Mouse (Mus musculus): ENCODE results near the gene Scgb2b3. TPM values are rescaled to one million over a fixed set of nuclear protein-coding genes. Genes with fewer than 3 reads are reported as not detected.

Scgb2b3 gene
- polyA plus RNA-seq (2014; fragmentation: Illumina TruSeq; extraction: RNeasy Lipid Tissue Mini Kit (QIAGEN cat#74804)): not detected

DNA sequence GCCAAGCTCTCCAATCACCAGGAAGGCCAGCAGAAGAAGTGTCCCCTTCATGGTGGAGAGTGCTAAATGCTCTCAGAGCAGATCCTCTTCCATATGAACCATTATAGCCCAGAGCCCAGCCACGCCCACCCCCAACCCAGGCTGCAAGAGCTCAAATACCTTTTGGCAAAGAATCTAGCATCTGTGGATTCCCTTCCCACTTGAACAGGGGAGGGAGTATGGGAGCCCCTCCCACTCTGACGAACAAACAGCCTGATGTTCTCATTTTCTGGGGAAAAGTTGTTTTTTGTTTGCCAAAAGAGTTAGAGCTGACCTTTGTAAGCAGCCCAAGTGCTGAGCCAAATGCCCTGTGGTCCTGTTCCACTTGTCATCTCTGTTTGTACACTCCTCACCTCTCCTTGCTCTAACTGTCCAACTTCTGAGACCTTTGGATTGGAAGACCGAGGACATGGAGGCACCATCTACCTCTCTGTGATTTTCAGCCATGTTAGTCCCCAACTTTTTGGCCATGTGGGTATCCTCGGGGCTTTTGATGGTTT, at the start of gene Scgb2b3:
Gene Scgb2b3, minus strand, starts transcription at position 51 of the 539 bp plus-strand sequence.

DNA sequence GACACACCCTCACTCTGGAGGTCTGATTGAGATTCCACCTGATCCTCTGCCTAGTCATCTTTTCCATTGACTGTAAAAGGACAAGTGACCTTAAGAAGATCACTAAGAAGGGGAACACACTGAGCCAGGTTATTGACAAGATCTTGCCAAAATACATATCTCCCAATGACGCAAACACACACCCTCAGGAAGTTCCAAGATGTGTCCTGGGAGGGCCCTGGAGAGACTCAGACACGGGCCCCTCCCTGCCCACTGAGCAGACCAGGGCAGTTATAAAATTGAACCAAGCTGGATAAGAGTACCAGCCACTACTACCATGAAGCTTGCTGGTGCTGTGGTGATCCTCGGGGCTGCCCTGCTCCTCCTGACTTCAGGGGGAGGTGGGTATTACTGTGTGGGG, 13.4 kb upstream of the Scgb2b3 start, which contains the start of gene Scgb1b3:
Gene Scgb1b3, plus strand, starts transcription at position 301 of the 400 bp plus-strand sequence.

Other genes starting within 250 kb of the Scgb2b3 start
- gene Hpn, start 246.8 kb downstream of the Scgb2b3 start, polyA plus RNA-seq (2014; fragmentation: Illumina TruSeq; extraction: RNeasy Lipid Tissue Mini Kit (QIAGEN cat#74804)): not detected
- gene Scn1b, start 235.1 kb downstream of the Scgb2b3 start, polyA plus RNA-seq (2014; fragmentation: Illumina TruSeq; extraction: RNeasy Lipid Tissue Mini Kit (QIAGEN cat#74804)): 0.48 TPM
- gene Gramd1a, start 206.2 kb downstream of the Scgb2b3 start, polyA plus RNA-seq (2014; fragmentation: Illumina TruSeq; extraction: RNeasy Lipid Tissue Mini Kit (QIAGEN cat#74804)): 4.4 TPM
- not detected for gene Scgb2b2, start 71.6 kb downstream of the Scgb2b3 start, polyA plus RNA-seq (2014; fragmentation: Illumina TruSeq; extraction: RNeasy Lipid Tissue Mini Kit (QIAGEN cat#74804))
- gene Scgb1b2, start 70.3 kb downstream of the Scgb2b3 start, polyA plus RNA-seq (2014; fragmentation: Illumina TruSeq; extraction: RNeasy Lipid Tissue Mini Kit (QIAGEN cat#74804)): not detected
- gene Scgb1b3, start 13.5 kb upstream of the Scgb2b3 start, polyA plus RNA-seq (2014; fragmentation: Illumina TruSeq; extraction: RNeasy Lipid Tissue Mini Kit (QIAGEN cat#74804)): not detected